Mouse (Mus musculus) ZHBTc4 (cell line): ENCODE measurements around the gene Mysm1.

Experiments
- DNase-seq: peaks from one replicate; pipeline ENCODE4 v3.0.0-alpha.2; 2011; ENCODE audit warnings: low read depth, low spot score

Gene Mysm1

DNA sequence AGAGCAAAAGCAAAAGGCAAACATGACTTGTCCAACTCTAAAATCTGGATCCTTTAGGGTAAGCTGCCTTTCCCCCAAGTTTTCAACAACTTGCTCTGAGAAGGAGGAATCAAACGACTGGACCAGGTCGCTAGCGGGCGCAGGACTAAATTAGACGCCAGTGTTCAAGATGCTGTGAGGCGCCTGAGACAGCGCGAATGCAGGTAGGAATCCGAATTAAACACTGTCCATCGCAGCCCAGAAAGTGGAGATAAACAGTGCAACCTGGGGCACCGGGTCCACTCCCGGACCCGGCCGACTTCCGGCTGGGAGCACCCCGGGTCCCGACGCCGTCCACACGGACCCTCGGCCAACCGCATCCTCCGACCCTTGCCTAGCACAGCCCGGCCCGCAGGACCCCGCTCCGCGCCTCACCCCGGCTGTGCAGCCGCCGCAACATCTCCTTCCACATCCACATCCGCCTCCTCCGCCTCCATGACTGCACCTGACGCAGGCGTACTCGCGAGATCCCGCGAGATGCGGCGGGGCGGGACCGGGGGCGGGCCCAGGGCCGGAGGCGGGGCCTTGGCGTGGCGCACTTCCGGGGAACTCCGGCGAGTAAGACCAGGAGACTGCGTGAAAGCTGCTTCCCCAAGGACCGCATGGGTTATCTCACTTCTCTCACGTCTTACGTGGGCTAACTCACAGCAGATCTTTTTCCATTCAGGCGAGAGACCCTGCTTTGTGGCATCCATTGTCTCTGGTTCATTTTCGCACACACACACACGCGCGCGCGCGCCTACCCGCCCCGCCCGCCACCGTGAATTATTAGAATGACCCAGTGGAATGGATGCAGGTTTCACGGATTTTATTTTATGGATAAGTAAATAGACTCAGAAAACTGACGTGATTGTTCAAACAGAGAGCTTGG is at the start of gene Mysm1:
Gene Mysm1, minus strand, starts transcription at position 511 of the 910 bp plus-strand sequence.
- DNase-seq: peak; percentile 96

DNA sequence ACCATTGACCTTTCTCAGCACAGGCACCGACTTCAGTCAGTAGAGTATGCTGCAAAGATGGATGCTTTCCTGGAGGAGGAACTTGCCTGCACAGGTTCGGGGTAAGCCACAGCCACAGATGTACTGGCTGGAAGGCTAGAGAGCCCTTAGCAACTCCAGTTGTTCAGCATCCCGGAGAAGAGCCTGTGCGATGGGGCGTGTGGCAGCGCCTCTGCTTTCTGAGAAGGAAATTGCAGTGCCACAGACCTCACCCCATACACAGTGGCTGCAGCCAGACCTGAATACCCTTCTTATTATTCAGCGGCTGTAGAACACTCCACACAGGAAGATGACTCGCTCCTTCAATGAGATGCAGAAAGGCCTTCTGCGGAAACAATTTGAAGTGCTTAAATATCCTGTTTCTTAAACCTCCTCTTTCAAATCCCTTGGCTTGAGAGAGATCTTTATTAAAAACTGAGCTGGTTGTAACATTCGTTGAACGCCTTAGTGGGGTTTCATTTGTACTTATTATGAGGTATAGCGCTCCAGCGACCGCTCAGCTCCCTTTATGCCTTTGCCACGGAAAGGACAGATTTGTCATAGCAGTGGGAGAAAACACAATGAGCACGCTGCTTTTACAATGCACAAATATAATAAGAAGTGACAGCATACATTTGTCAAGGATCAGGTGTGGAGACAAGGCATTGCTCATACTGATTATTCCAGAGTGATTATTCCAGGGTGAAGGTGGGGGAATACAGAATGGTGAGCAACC is 47.1 kb upstream of the Mysm1 start:
- no peak for DNase-seq

DNA sequence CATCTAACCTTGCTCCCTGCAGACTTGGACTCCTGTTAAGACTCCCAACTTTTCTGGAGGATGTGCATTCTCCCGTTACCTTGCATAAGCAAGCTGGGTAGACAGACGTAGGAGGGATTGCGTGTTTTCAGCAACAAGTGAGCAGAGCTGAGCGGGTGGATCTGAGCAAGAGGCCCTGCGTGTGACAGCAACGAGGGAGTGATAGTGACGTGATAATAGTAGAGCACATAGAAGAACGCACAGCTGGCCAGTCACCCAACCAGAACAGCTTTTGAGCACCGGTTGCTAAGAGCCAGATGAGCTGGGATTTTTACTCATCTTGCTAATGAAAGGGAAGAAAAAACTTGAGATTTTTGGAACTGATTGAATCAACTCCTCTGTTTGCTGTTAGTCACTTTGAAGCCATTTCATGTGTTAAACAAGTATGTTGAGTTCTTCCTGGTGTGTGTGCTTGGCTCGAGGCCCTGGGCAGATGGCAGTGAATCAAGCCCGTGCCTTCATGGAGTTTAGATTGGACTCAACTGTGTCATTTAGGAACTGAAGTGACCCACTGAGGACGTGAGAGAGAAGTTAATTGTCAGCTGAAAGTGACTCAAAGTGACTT is 44.6 kb upstream of the Mysm1 start:
- DNase-seq: no peak

DNA sequence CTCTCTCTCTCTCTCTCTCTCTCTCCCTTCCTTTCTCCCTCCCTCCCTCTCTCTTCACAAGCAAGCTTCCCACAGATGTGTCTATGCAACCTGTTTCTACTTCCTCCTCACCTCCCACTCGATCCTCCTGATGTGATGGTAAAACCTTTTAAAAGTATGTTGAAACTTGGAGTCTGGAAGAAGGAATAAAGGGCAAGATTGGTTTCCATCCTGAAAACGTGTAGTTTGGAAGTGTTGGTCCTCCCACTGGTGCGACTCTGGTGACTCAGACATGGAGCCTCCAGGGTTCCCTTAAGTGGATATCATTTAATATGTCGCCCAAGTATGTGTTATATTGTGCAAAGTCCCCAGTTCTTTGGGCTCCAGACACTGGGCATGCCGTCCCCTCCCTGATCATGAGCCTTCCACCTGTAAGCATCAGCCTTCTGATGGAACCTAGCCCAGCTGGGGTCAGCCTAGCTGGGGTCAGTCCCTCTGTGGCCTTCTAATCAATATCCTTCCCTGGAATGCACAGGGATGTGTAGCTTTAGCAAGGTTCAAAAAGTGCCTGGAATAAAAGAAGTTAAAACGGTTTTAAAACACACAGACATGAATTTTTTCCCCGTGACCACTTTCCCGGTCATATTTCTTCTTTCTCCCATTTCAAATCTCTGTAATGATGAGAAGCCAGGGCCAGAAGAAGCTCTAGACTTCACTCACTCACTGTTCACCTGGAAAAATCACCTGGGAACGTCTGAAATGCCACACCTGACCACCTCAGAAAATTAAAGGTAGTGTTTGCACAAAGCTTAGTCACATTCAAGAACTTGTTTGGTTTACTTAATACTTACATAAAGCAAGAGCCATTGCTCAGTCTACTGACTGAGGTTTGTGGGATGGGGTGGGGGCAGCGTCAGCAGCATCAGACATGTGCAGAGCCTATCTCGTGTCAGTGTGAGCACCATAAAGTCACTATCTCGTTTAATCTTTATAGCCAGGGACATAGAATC is 43.0 kb upstream of the Mysm1 start:
- no peak for DNase-seq

DNA sequence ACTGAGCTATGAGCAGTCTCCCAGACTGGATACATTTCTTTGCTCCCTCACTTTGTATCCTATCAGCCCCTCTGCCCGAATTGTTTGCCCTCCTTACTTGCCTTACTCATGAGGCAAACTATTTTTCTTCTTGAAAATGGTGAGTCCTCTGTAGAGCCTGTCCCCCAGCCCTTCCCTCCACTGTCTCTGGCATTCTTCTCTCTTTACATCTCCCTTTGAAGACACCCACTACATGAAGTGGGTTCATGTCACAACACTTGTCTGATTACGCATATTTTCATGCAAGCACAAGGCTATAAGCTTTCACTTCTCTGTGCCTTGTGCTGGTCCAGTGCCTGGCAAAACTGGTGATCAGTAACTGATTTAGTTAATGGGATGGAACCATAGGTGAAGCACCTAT is 41.3 kb upstream of the Mysm1 start:
- no peak for DNase-seq

DNA sequence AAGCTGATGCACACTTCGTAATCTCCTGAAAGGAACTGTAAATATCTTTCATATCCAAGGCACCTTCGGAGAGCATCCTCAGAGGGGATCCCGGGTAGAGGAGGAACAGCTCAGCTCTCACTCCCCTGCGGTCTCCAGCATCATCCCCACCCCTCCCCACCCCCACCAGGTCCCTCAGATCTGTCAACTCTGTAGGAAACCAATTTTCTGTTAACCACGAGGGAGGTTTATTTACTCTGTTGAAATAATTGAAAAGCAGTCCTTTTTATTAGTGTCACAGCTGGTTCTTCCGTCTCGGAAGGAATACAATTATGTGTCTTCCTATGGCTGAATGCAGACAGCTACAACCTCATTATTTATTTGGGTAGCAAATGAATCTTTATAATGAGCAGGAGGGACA is 39.3 kb upstream of the Mysm1 start:
- no peak for DNase-seq

DNA sequence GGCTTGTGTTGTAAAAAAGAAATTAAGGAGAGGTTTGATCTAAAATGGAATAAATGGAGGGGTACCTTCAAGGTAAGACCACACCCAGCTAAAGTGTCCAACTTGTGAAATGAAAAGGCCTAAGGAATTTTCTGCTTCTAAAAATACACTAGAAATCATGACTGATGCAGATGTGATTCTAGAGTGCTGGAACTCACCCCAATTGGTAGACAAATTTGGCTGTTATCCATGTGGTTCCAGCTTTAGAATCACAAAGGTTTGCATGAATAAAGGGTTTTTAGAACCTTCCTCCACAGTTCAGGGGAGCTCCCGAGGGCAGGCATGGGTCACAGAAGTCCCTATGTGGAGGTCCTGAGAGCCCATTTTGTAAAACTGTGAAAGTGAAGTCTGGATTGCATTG is 33.8 kb upstream of the Mysm1 start:
- no peak for DNase-seq

DNA sequence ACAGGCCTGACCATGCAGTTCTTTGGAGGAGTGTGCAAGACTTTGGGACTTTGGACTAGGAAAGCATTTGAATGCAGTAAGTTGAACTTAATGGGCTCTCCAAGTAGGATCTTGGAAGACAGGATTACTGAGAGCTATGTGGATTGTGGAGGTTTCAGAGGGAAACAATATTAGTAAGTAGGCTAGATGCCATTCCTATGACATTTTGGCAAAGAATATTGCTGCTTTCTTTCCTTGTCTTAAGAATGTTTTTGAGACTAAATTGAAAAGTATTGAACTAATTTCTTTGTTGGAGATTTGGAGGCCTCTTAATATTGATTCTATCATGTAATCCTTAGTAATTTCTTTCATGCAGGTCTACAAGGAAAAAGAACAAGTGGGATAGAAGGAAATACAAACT is 33.4 kb upstream of the Mysm1 start:
- no peak for DNase-seq

DNA sequence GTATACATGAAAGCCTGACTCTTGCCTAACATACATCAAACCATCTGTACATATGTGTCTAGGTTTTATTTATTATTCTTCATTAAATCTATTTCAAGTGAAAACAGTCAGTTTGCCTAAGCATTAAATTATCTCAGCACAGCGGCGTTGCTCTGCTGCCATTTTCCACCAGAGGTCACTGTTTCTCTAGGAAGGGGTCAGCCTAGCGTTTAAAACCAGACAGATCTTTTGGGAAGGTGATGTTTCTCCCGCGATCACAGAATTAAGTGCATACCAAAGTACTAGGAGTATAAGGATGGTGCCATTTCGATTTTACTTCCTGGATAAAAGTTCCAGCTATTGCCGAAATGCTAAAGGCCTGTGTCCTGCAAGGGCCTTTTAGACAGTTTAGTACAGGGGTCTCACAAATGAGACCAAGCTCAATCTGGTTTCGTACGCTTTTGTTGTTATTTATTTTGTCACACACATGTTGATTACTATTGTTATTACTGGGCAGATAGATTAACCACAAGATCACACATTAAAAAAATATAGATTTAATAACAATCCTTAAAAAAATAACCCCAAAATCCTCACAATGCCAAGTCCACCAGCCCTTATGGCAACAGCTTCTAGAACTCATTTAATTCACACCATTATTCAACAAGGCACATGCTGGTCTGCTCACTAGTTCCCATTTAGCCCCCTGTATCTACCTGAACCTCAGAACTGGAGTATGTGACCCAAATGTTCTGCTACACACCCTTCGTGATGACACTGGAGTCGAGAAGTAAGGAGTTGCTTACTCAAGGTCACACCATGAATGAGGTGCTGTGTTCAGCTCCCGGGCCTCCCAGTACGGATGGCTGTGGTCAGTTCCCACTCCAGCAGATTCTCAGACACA is 29.5 kb upstream of the Mysm1 start:
- DNase-seq: peak; percentile 67

DNA sequence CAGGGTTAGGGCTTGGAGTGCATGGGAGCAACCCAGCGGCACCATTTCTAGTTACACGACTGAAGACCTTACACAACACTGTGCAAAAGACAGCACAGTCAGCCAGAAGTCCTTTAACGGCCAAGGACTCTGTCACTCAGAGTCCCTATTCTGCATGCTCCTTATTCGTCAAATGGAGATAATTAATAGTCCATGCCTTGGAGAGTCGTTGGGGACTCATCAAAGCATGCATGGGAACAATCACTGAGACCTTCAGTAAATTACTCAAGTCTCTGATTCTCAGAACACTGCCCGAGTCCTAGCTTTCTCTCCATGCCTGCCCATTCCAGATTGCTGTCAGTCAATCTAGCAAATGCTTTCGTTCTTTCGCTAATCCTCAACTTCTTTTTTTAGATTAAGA is 28.9 kb upstream of the Mysm1 start:
- no peak for DNase-seq

DNA sequence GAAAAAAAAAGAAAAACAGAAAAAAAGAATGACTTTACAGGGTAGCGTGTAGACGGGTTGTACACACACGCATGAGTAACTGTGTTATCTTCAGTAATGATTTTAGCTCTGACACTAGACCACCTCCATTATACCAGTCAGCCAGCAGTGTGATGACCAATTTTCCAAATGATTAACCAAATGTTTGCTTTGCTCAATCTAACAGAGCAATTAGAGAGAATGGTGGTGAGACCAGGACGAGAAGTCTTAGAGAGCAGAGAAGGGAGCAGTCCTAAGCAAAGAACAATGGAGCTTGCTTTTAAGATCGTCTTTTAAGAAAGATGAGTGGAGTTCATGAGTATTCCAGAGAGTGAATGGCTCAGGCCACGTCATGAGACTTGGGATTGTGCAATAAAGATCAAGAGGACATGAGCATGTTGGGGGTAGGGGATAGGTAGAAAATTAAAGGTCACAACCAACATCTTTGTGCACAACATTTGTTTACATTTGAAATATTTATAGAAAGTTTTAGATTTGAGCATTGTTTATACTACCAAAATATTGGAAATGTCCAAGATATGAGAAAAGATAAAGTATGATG is 26.4 kb upstream of the Mysm1 start:
- DNase-seq: no peak

DNA sequence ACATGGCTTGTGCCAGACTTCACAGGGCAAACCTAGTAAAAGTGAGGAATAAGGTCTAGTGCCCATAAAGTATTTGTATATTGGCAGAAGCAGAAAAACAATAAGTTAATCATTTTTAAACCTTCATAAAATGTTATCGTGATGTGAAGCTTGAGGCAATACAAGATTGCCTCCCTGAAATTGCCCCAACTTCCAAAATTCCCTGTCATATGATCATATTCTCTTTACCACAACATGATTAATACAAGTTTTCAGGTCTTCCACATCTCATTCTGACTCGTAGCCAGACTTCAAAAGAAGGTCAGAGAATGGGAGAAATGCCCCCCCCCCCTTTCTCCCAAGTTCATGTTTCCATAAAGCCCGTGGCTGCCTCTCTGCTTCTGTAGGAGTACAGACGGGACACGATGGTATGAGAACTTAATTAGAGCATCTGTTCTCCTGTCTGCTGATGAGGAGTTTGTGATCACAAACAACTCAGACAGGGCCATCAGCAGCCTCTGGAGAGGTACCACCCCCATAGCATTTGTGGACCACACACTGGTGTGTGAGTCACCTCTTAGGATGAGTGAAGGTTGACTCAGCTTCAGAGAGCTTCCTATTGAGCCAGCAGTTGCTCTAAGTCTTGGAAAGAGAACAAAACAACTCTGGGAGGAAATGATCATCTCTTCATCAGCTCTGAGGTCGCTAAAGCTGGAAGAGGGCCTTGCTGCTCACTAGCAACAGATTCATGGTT is 22.3 kb upstream of the Mysm1 start:
- DNase-seq: no peak

DNA sequence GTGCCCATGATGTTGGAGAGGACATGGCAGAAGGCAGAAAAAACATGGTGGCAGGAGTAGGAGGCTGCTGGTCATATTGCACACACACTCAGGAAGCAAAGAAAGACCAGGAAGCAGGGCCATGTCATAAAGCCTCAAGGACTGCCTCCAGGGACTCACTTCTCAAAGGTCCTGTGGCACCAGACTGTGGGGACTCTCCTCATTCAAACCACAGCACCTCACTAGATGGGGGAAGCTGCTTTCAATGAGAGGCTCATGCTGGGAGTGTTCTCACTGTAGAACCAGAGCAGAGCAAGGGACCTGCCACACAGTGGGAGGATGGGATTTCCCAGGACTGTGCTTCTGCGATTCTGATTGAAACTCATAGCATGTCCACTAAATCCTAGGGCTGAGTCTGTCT is 21.2 kb upstream of the Mysm1 start:
- DNase-seq: no peak

DNA sequence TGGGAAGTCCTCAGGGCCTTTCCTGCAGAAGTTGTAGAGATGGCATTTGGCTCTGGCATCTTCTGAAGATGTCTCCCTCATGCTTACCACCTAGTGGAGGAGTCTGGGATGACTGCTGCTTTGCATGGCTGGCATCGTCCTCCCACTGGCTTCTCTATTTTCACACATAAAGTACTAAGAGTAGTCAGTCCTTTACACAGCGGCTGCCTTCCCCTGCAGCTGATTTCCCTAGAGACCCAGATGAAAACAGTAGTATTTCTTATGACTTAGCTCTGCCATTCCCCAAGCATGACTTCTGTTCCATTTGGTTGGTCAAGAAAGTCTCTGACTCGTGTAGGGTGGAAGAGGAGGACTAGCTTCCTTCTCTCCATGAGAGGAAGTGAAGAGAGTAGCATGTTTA is 20.3 kb upstream of the Mysm1 start:
- DNase-seq: peak; percentile 29

DNA sequence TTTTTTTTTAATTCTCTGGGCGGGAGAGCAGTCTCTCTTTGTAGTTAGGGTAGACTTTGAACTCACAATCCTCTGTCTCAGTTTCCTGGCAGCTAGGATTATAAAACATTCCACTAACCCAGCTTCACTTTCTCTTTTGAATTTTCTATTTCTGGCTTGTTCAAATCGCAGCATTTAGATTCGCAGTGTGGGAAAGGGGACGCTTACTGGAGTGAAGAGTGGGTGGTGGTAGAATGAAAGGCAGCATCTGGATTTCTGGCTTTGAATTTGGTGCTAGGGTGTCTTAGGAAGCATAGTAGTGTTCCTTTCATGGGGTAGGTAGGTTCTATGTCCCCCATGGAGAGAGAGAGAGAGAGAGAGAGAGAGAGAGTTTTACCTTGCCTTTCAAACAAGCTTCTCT is 17.0 kb upstream of the Mysm1 start:
- DNase-seq: no peak

DNA sequence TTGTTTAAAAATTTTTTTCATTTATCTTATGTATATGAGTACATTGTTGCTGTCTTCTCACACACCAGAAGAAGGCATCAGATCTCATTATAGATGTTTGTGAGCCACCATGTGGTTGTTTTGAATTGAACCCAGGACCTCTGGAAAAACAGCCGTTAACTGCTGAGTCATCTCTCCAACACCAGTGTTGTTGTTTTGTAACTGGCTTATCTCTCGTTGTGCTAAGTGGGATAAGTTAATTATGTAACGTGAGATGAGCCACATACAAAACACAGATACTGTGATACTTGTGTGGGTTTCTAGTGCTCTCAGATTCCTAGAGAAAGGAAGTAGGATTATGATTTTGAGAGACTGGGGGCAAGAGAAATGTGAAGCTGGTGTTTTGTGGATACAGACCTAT is 11.3 kb upstream of the Mysm1 start:
- no peak for DNase-seq

DNA sequence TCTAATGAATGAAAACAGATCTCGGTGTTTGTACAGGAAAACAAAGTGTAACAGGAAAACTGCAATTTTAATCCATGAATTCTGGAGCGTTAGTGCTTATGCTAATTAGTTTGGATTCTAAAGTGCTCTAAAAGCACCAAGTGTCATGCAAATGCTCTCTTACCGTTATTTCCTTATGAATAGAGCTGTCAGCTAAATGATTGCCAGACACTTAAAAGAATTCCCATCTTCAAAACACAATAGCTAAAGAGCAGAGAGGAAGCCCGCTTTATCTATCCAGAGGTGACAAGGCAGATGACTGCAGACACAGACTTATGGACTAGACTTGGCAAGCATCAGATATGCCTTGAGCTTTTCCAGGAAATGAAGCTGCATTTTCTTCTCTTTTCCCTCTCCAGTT is 8.8 kb upstream of the Mysm1 start:
- peak; percentile 54 for DNase-seq

DNA sequence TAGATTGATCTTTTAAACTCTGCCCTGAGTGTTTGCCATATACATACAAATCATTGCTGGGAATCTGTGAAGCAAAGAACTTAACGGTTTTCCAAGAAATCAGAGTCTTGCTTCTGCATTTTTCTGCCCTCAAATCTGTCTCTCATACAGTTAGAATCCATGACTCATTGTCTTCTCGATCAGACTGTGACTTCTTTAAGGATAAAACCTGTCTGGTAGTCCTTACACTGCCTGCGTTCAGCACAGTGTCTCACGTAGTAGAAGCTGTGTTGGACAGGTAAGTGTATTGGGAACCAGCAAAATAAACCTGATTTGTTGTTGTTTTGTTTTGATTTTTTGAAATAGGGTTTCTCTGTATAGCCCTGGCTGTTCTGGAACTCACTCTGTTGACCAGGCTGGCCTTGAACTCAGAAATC is 608 bp upstream of the Mysm1 start:
- DNase-seq: no peak

DNA sequence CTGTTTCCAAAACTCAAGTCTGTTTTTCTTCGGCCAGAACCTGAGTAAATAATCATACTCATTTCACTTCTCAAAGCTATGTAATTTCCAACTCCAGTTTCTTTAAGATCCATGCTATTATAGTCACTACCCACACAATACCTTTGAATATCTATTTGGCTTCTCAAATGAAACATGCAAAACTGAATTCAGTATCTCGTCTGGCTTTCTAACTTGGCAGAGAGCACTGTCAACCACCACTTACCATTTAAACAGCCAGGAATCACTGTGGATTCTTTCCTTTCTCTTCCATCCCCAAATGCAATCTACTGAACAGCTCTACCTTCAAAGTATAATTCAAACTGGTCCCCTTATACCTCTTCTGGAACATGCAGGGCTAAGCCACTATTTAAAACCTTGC is 5.6 kb downstream of the Mysm1 start:
- no peak for DNase-seq
